Mouse (Mus musculus) heart, postnatal 14 days (tissue): ENCODE measurements around the gene Sppl2a. TPM values are rescaled to one million over a fixed set of nuclear protein-coding genes. Genes with fewer than 3 reads are reported as not detected.
"Not testable (repeated sequence)": the region's sequence is repeated elsewhere in the genome, so short reads cannot be mapped to it uniquely, and the experiment has no call there.

Source experiments
- DNase-seq, 2 experiments: peaks; one replicate each; pipeline ENCODE4 v3.0.0; 2021 to 2022
- intact Hi-C: fragments of 180-260 bp; cut with DNase I; formaldehyde crosslinking; loops from one replicate; pipeline ENCODE4 v1.15.1; 2025
- total RNA-seq, 2 experiments: library from RNA; stranded (reverse); gene quantifications; 2 replicates each; pipeline ENCODE4 v1.2.3; 2021

Gene Sppl2a
- total RNA-seq, 2 experiments from 2014 or later = 45.3 to 49.5 TPM

- DNase-seq = peak in 1 of 2 experiments; percentile 8
- intact Hi-C loops = no loop called here
Measured at GRCm38 (mm10) chr2:126914096-126914495, 18.9 kb downstream of the Sppl2a start.

GRCm38 (mm10) chr2:126904162-126904561 is 28.9 kb downstream of the Sppl2a start:
- intact Hi-C loops = no loop called here
- no peak for DNase-seq

GRCm38 (mm10) chr2:126897511-126897910 is 35.5 kb downstream of the Sppl2a start:
- peak; percentile 10 to 28 for DNase-seq
- intact Hi-C loops = no loop called here

- intact Hi-C loops = no loop called here
- DNase-seq = no peak
Measured at GRCm38 (mm10) chr2:126896941-126897340, 36.1 kb downstream of the Sppl2a start.

GRCm38 (mm10) chr2:126894245-126894644 is 38.8 kb downstream of the Sppl2a start:
- intact Hi-C loops = no loop called here
- no peak for DNase-seq

- no peak for DNase-seq
- intact Hi-C loops = no loop called here
Measured at GRCm38 (mm10) chr2:126892316-126892715, 40.7 kb downstream of the Sppl2a start.

GRCm38 (mm10) chr2:126891743-126892142 is 41.3 kb downstream of the Sppl2a start:
- intact Hi-C loops = no loop called here
- DNase-seq = no peak

GRCm38 (mm10) chr2:126887141-126887540 is 45.9 kb downstream of the Sppl2a start:
- peak in 1 of 2 experiments; percentile 8 for DNase-seq
- intact Hi-C loops = no loop called here

- no peak for DNase-seq
- intact Hi-C loops = no loop called here
Measured at GRCm38 (mm10) chr2:126885871-126886270, 47.2 kb downstream of the Sppl2a start.

GRCm38 (mm10) chr2:126882711-126883110 is 50.3 kb downstream of the Sppl2a start:
- intact Hi-C loops = not testable (repeated sequence)
- peak in 1 of 2 experiments; percentile 9 for DNase-seq

- intact Hi-C loops = no loop called here
- no peak for DNase-seq
Measured at GRCm38 (mm10) chr2:126877991-126878390, 55.0 kb downstream of the Sppl2a start.

GRCm38 (mm10) chr2:126875871-126876796 is 56.9 kb downstream of the Sppl2a start, which contains the start of gene Trpm7:
Trpm7 (minus strand) TSS chr2:126876230.
- intact Hi-C loops = loop anchor here (1.0 kb wide), 1 partner anchor 57 kb away; the partner anchor contains the start of gene Sppl2a
- peak; percentile 94 to 95 for DNase-seq

- peak in 1 of 2 experiments; percentile 53 for DNase-seq
- intact Hi-C loops = no loop called here
Measured at GRCm38 (mm10) chr2:126875516-126875835, 57.6 kb downstream of the Sppl2a start.

GRCm38 (mm10) chr2:126874809-126875515 is 58.1 kb downstream of the Sppl2a start:
- intact Hi-C loops = no loop called here
- no peak for DNase-seq

GRCm38 (mm10) chr2:126866301-126866700 is 66.7 kb downstream of the Sppl2a start:
- DNase-seq = no peak
- intact Hi-C loops = no loop called here

GRCm38 (mm10) chr2:126865501-126866199 is 67.4 kb downstream of the Sppl2a start:
- intact Hi-C loops = no loop called here

GRCm38 (mm10) chr2:126865026-126865425 is 68.0 kb downstream of the Sppl2a start:
- intact Hi-C loops = no loop called here
- no peak for DNase-seq

More at GRCm38 (mm10) chr2:126865501-126866199, 67.4 kb downstream of the Sppl2a start:
- DNase-seq = no peak

- DNase-seq = no peak
- intact Hi-C loops = no loop called here
Measured at GRCm38 (mm10) chr2:126844751-126845150, 88.3 kb downstream of the Sppl2a start.
